In genomic region chr14:90447971-90448370, GRCm38 (mm10) we compare ENCODE assay signal across 25 mouse cellular contexts.
"Had no signal": no experiment of that assay in that cellular context is flagged by ENCODE, and none has a peak within 500 bp of the region (broad histone marks: within the 10 kb centered on the region; RNA-seq: fewer than 3 reads in every experiment).

No protein-coding gene starts in this region.

- H3K4me1 ChIP-seq: embryonic facial prominence, embryonic 10.5 days; embryonic facial prominence, embryonic 12.5 days; embryonic facial prominence, embryonic 13.5 days; embryonic facial prominence, embryonic 15.5 days; forebrain, embryonic 10.5 days; forebrain, embryonic 12.5 days; forebrain, embryonic 13.5 days; forebrain, embryonic 15.5 days had no signal

- H3K36me3 ChIP-seq: embryonic facial prominence, embryonic 10.5 days; embryonic facial prominence, embryonic 12.5 days; embryonic facial prominence, embryonic 13.5 days; embryonic facial prominence, embryonic 15.5 days; forebrain, embryonic 10.5 days; forebrain, embryonic 12.5 days; forebrain, embryonic 15.5 days had no signal

- H3K9me3 ChIP-seq: embryonic facial prominence, embryonic 10.5 days; embryonic facial prominence, embryonic 12.5 days; embryonic facial prominence, embryonic 13.5 days; embryonic facial prominence, embryonic 15.5 days; forebrain, embryonic 10.5 days; forebrain, embryonic 12.5 days; forebrain, embryonic 13.5 days; forebrain, embryonic 15.5 days had no signal

- H3K27me3 ChIP-seq: embryonic facial prominence, embryonic 12.5 days; embryonic facial prominence, embryonic 13.5 days; embryonic facial prominence, embryonic 15.5 days; forebrain, embryonic 12.5 days; forebrain, embryonic 13.5 days; forebrain, embryonic 15.5 days had no signal

- H3K9ac ChIP-seq: embryonic facial prominence, embryonic 12.5 days; embryonic facial prominence, embryonic 13.5 days; embryonic facial prominence, embryonic 15.5 days; forebrain, embryonic 12.5 days; forebrain, embryonic 13.5 days; forebrain, embryonic 15.5 days; forebrain, postnatal 0 days had no signal

- H3K27ac ChIP-seq: embryonic facial prominence, embryonic 10.5 days; embryonic facial prominence, embryonic 12.5 days; embryonic facial prominence, embryonic 13.5 days; embryonic facial prominence, embryonic 15.5 days; forebrain, embryonic 10.5 days; forebrain, embryonic 12.5 days; forebrain, embryonic 13.5 days; forebrain, embryonic 15.5 days; gastrocnemius, adult 2 months; heart, adult 2 months had no signal

- H3K4me2 ChIP-seq: embryonic facial prominence, embryonic 12.5 days; embryonic facial prominence, embryonic 13.5 days; embryonic facial prominence, embryonic 15.5 days; forebrain, embryonic 12.5 days; forebrain, embryonic 13.5 days; forebrain, embryonic 15.5 days had no signal

- DNase-seq: cerebellum, adult 9-10 months; cerebellum, adult 9-11 months; cerebellum, postnatal 10 days; cerebellum, postnatal 14 days; cerebellum, postnatal 25 days; cerebellum, postnatal 36 days; embryo, embryonic 11 days; forebrain, postnatal 0 days; gastrocnemius, adult 2 months; gastrocnemius, postnatal 10 days; gastrocnemius, postnatal 14 days; gastrocnemius, postnatal 25 days; gastrocnemius, postnatal 36 days; heart, adult 11 months; heart, adult 18-20 months; heart, adult 2 months had no signal

- H3K4me3 ChIP-seq: embryonic facial prominence, embryonic 10.5 days; embryonic facial prominence, embryonic 12.5 days; embryonic facial prominence, embryonic 13.5 days; embryonic facial prominence, embryonic 15.5 days; erythroblast, embryonic 14.5 days; forebrain, embryonic 10.5 days; forebrain, embryonic 12.5 days; forebrain, embryonic 13.5 days; forebrain, embryonic 15.5 days; gastrocnemius, adult 2 months; heart, adult 2 months had no signal
